Mouse (Mus musculus) CD4-positive naive resting alpha-beta T cell, adult 76 days (primary cell): ENCODE data around the gene Anapc10. TPM values are rescaled to one million over a fixed set of nuclear protein-coding genes. Genes with fewer than 3 reads are reported as not detected.

Source experiments
- total RNA-seq: library from RNA; stranded (reverse); gene quantifications from one replicate; pipeline ENCODE4 v1.2.4, GENCODE M21; 2023

The Anapc10 gene
- 5.7 TPM for total RNA-seq

GRCm38 (mm10) chr8:79711064-79711961, at the start of gene Anapc10, which contains the start of gene Abce1:
TSS of gene Anapc10 (plus strand) at chr8:79711820.
TSS of gene Abce1 (minus strand) at chr8:79711740.

Other genes with a start within 250 kb of the Anapc10 start
- 65.7 TPM for gene Otud4, start 72.2 kb upstream of the Anapc10 start, total RNA-seq
- gene Abce1, start 80 bp upstream of the Anapc10 start, total RNA-seq, result 66.5 TPM